ENCODE assay signal across 9 mouse cellular contexts in genomic region chr4:147406735-147407462, GRCm38 (mm10). TPM values are rescaled to one million over a fixed set of nuclear protein-coding genes. Genes with fewer than 3 reads are reported as not detected.
DNase-seq lines count a peak whose midpoint lies in the region; ATAC-seq lines count a peak whose summit lies in the region.
"Had no signal": no experiment of that assay in that cellular context is flagged by ENCODE, and none has a peak within 500 bp of the region (broad histone marks: within the 10 kb centered on the region; RNA-seq: fewer than 3 reads in every experiment).

No protein-coding gene starts in this region.

- peak overlapping the region; percentile 88 for H3K27ac ChIP-seq in embryonic facial prominence, embryonic 10.5 days (replicated peaks)
- H3K27ac ChIP-seq in hindbrain, embryonic 15.5 days (replicated peaks), result peak overlapping the region; percentile 70

- H3K9ac ChIP-seq in hindbrain, embryonic 15.5 days, result peak overlapping the region; percentile 64

- no peaks in the 10 kb centered on the region for H3K27me3 ChIP-seq in embryonic facial prominence, embryonic 10.5 days (replicated peaks; ENCODE audit: low read depth, poor library complexity, severe bottlenecking)
- H3K27me3 ChIP-seq in hindbrain, embryonic 15.5 days, result no peaks in the 10 kb centered on the region

- peak overlapping the region; percentile 83 for H3K4me2 ChIP-seq in hindbrain, embryonic 15.5 days

- ATAC-seq in hindbrain, embryonic 15.5 days (ENCODE audit: low FRiP score, low read depth), result peak; percentile 94

- H3K36me3 ChIP-seq in embryonic facial prominence, embryonic 10.5 days (replicated peaks), result peaks cover 19% of the 10 kb centered on the region
- peaks cover 14% of the 10 kb centered on the region for H3K36me3 ChIP-seq in hindbrain, embryonic 15.5 days
- H3K36me3 ChIP-seq: G1E had no signal

- WGBS in embryonic facial prominence, embryonic 10.5 days, result 1% methylated on average over 63 of the region's 75 CpGs
- under 1% methylated on average over 38 of the region's 75 CpGs for WGBS in hindbrain, embryonic 15.5 days

- DNase-seq in embryo, embryonic 10 days (ENCODE audit: low spot score), result peak; percentile 59
- DNase-seq in embryo, embryonic 10.5 days (ENCODE audit: low spot score), result no peak
- peak; percentile 1 for DNase-seq in CD4-positive helper T cell, adult 2 months (ENCODE audit: low read depth, low spot score)
- peak; percentile 85 for DNase-seq in embryonic facial prominence, embryonic 10.5 days (ENCODE audit: low spot score)
- DNase-seq in mesoderm, embryonic 11.5 days (ENCODE audit: low read depth, low spot score), result peak; percentile 76
- DNase-seq in urinary bladder, postnatal 36 days (ENCODE audit: low spot score in 2 of 2), result no peak
- DNase-seq in thymus, postnatal 10 days (ENCODE audit: low spot score in 2 of 2), result no peak

- H3K9me3 ChIP-seq in embryonic facial prominence, embryonic 10.5 days, result peaks cover 68% of the 10 kb centered on the region
- H3K9me3 ChIP-seq in hindbrain, embryonic 15.5 days, result peaks cover 55% of the 10 kb centered on the region

- H3K4me3 ChIP-seq in embryonic facial prominence, embryonic 10.5 days, result peak overlapping the region; percentile 60
- peak overlapping the region; percentile 52 for H3K4me3 ChIP-seq in hindbrain, embryonic 15.5 days

- H3K4me1 ChIP-seq in embryonic facial prominence, embryonic 10.5 days, result peaks cover 3% of the 10 kb centered on the region; the same call in 1 of the 2 replicates
- H3K4me1 ChIP-seq in hindbrain, embryonic 15.5 days (replicated peaks), result peaks cover 2% of the 10 kb centered on the region; the same call in 1 of the 2 replicates

RNA-seq across cellular contexts. Expression of gene Zfp978, which starts 45.8 kb away (rescaled TPM):
- polyA plus RNA-seq in embryonic facial prominence, embryonic 10.5 days (2016; fragmentation: Nextera tagmentation; extraction: Ambion mirVana), result 0.11 TPM in 1 of 2 replicates, not detected in the other
- polyA plus RNA-seq in hindbrain, embryonic 15.5 days (2015; fragmentation: Nextera tagmentation; extraction: Ambion mirVana), result 0.14 TPM in 1 of 2 replicates, not detected in the other
- polyA plus RNA-seq: G1E had no signal

Comparison
In these comparisons a context has a peak if more than half of its experiments do, and no peak if none do; other contexts are left out.
1. DNase-seq: peak in embryo, embryonic 10 days (single experiment), CD4-positive helper T cell, adult 2 months (single experiment), embryonic facial prominence, embryonic 10.5 days (single experiment) and mesoderm, embryonic 11.5 days (single experiment); none in embryo, embryonic 10.5 days (single experiment), urinary bladder, postnatal 36 days (0 of 2) and thymus, postnatal 10 days (0 of 2).